Mouse (Mus musculus) skeletal muscle tissue, adult 2 months (tissue): Measurements from ENCODE around the gene Phactr2.
A peak's percentile ranks its signal among the peaks of the same experiment; 100 is the strongest.

Experiments used
- DNase-seq: peaks from one replicate; pipeline ENCODE4 v3.0.0-alpha.2; 2012; ENCODE audit warnings: low read depth, low spot score

Phactr2 gene

GRCm38 (mm10) chr10:13331405-13332032 is 142.7 kb downstream of the Phactr2 start:
- DNase-seq: no peak

GRCm38 (mm10) chr10:13328602-13329001 is 145.6 kb downstream of the Phactr2 start:
- no peak for DNase-seq

GRCm38 (mm10) chr10:13326149-13326873 is 147.9 kb downstream of the Phactr2 start:
- DNase-seq: peak; percentile 21

- peak; percentile 25 for DNase-seq
Observed at GRCm38 (mm10) chr10:13323806-13324411, 150.3 kb downstream of the Phactr2 start.

- DNase-seq: no peak
Observed at GRCm38 (mm10) chr10:13323139-13323805, 150.9 kb downstream of the Phactr2 start.

- DNase-seq: no peak
Observed at GRCm38 (mm10) chr10:13314999-13315398, 159.2 kb downstream of the Phactr2 start.

GRCm38 (mm10) chr10:13312576-13312975 is 161.6 kb downstream of the Phactr2 start:
- no peak for DNase-seq

GRCm38 (mm10) chr10:13311612-13312011 is 162.6 kb downstream of the Phactr2 start:
- DNase-seq: no peak

- DNase-seq: no peak
Observed at GRCm38 (mm10) chr10:13310075-13310474, 164.1 kb downstream of the Phactr2 start.

GRCm38 (mm10) chr10:13304641-13305241 is 169.5 kb downstream of the Phactr2 start:
- DNase-seq: peak; percentile 20

- peak; percentile 17 for DNase-seq
Observed at GRCm38 (mm10) chr10:13303271-13304265, 170.6 kb downstream of the Phactr2 start.

- DNase-seq: no peak
Observed at GRCm38 (mm10) chr10:13300601-13301000, 173.6 kb downstream of the Phactr2 start.

GRCm38 (mm10) chr10:13300196-13300595 is 174.0 kb downstream of the Phactr2 start:
- DNase-seq: peak; percentile 39

- no peak for DNase-seq
Observed at GRCm38 (mm10) chr10:13294886-13295285, 179.3 kb downstream of the Phactr2 start.

- DNase-seq: no peak
Observed at GRCm38 (mm10) chr10:13292026-13292425, 182.2 kb downstream of the Phactr2 start.

- no peak for DNase-seq
Observed at GRCm38 (mm10) chr10:13289252-13289961, 184.8 kb downstream of the Phactr2 start.

GRCm38 (mm10) chr10:13288296-13288695 is 185.9 kb downstream of the Phactr2 start:
- no peak for DNase-seq

- no peak for DNase-seq
Observed at GRCm38 (mm10) chr10:13283441-13283840, 190.8 kb downstream of the Phactr2 start.

- DNase-seq: no peak
Observed at GRCm38 (mm10) chr10:13280298-13280853, 193.8 kb downstream of the Phactr2 start.

- DNase-seq: no peak
Observed at GRCm38 (mm10) chr10:13276298-13276697, 197.9 kb downstream of the Phactr2 start.
